Mouse (Mus musculus): ENCODE measurements around the gene Lrp11. TPM values are rescaled to one million over a fixed set of nuclear protein-coding genes. Genes with fewer than 3 reads are reported as not detected.

Lrp11 gene
- total RNA-seq, 2 experiments from 2014 or later, result 1.9 to 2.2 TPM

Other genes with a start within 250 kb of the Lrp11 start
- 1 to 10 TPM; 1.3 to 1.5 TPM for gene Ulbp1, start 116.2 kb upstream of the Lrp11 start, total RNA-seq (2021)
- gene Nup43, start 77.7 kb downstream of the Lrp11 start, total RNA-seq (2021), result 1 to 10 TPM; 4.5 to 5.6 TPM
- gene Pcmt1, start 91.3 kb downstream of the Lrp11 start, total RNA-seq (2021), result 100 to 1,000 TPM; 102 to 104 TPM
- gene Lats1, start 91.4 kb downstream of the Lrp11 start, total RNA-seq (2021), result 10 to 100 TPM in 1 of 2 experiments, 1 to 10 TPM in 1; 9.3 to 11.5 TPM
- gene Katna1, start 136.2 kb downstream of the Lrp11 start, total RNA-seq (2021), result 10 to 100 TPM; 10.4 to 10.8 TPM
- gene Ginm1, start 203.0 kb downstream of the Lrp11 start, total RNA-seq (2021), result 100 to 1,000 TPM in 1 of 2 experiments, 10 to 100 TPM in 1; 75.8 to 106 TPM
- gene Ppil4, start 203.1 kb downstream of the Lrp11 start, total RNA-seq (2021), result 10 to 100 TPM in 1 of 2 experiments, 1 to 10 TPM in 1; 9.2 to 11.5 TPM
- under 1 TPM; 0.05 to 0.12 TPM for gene Zc3h12d, start 242.7 kb downstream of the Lrp11 start, total RNA-seq (2021)

Data from gastrocnemius, postnatal 36 days (tissue).